Mouse (Mus musculus): ENCODE measurements around the gene Sh3bp5. TPM values are rescaled to one million over a fixed set of nuclear protein-coding genes. Genes with fewer than 3 reads are reported as not detected.

Sh3bp5 gene
- polyA plus RNA-seq, 1 experiment from 2014 or later, result 58.1 TPM

- no peaks in the 10 kb centered on the region for H3K27me3 ChIP-seq (ENCODE audit: control insufficient read depth, insufficient read depth, low read length)
- H3K4me1 ChIP-seq (ENCODE audit: control insufficient read depth, insufficient read depth, low read length), result no peaks in the 10 kb centered on the region
- H3K9ac ChIP-seq (replicated peaks; ENCODE audit: low read depth, low read length), result no peak overlapping the region
- ATAC-seq (ENCODE audit: low read depth), result no peak
- 80% methylated on average over 6 of the region's 6 CpGs for WGBS
- no peak overlapping the region for H3K4me2 ChIP-seq (ENCODE audit: low read depth, low read length)
- H3K27ac ChIP-seq (ENCODE audit: low read depth, low read length), result no peak overlapping the region
- no peak overlapping the region for H3K4me3 ChIP-seq (ENCODE audit: low read depth, low read length)
- H3K36me3 ChIP-seq (ENCODE audit: control insufficient read depth, insufficient read depth, low read length), result no peaks in the 10 kb centered on the region
- H3K9me3 ChIP-seq (ENCODE audit: control insufficient read depth, low read length), result no peaks in the 10 kb centered on the region
These were observed 27.8 kb downstream of the Sh3bp5 start for GRCm38 (mm10) chr14:31407911-31408604.

- WGBS, result 84% methylated on average over 15 of the region's 15 CpGs
- no peak overlapping the region for H3K9ac ChIP-seq (replicated peaks; ENCODE audit: low read depth, low read length)
- no peak for ATAC-seq (ENCODE audit: low read depth)
- no peak overlapping the region for H3K4me3 ChIP-seq (ENCODE audit: low read depth, low read length)
- H3K4me2 ChIP-seq (ENCODE audit: low read depth, low read length), result no peak overlapping the region
- no peaks in the 10 kb centered on the region for H3K27me3 ChIP-seq (ENCODE audit: control insufficient read depth, insufficient read depth, low read length)
- no peaks in the 10 kb centered on the region for H3K4me1 ChIP-seq (ENCODE audit: control insufficient read depth, insufficient read depth, low read length)
- H3K9me3 ChIP-seq (ENCODE audit: control insufficient read depth, low read length), result no peaks in the 10 kb centered on the region
- no peak overlapping the region for H3K27ac ChIP-seq (ENCODE audit: low read depth, low read length)
- no peaks in the 10 kb centered on the region for H3K36me3 ChIP-seq (ENCODE audit: control insufficient read depth, insufficient read depth, low read length)
These were observed 28.7 kb downstream of the Sh3bp5 start for GRCm38 (mm10) chr14:31407208-31407607.

DNA sequence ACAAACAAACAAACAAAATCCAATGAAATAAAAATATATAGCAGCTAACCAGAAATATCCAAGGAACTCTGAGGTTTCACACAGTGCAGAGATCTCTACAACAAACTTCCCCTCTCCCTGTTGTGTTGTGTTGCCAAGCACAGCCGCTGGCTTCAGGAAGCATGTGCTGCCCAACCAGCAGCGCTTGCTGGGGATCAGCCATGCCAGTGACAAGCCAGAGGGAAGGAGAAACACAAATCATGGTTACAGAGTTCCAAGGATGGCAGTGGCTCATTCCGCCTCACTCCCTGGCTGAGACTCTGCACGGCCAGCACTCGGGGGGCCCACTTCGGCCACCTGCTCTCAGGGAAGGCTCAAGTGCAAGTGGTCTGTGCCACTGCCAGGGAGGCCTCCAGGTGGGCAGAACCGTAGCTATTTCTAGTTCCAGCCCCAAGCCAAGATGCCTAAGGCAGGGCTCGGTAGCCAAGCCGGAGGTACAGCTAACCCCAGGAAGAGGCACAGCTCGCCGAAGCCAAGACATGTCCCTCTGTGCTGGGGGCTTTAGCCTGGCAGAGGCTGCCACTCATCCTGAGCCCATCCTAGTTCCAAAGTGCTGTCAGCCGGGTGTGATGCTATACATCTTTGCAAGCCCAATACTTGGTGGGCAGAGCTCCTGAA is 29.6 kb downstream of the Sh3bp5 start:
- 75% methylated on average over 12 of the region's 12 CpGs for WGBS
- H3K36me3 ChIP-seq (ENCODE audit: control insufficient read depth, insufficient read depth, low read length), result no peaks in the 10 kb centered on the region

DNA sequence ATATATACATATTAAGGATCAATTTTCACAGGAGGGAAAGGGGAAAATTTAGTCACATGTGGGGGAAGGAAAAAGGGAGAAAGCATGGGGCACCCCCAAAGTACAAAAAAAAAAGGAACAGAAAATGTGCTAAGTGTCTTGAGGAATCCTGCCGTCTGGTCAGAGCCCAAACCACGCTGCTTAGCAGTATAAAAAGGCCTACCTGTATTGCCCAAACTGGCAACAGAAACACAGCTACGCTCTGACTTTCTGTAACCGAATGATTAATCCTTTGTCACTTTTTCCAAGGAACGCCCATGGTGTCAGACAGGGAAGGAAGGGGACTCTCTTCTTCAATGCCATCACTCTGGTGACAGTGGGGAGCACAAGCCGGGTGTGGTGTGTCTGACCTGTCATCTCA is 30.2 kb downstream of the Sh3bp5 start:
- H3K36me3 ChIP-seq (ENCODE audit: control insufficient read depth, insufficient read depth, low read length), result no peaks in the 10 kb centered on the region
- H3K9me3 ChIP-seq (ENCODE audit: control insufficient read depth, low read length), result no peaks in the 10 kb centered on the region
- H3K27ac ChIP-seq (ENCODE audit: low read depth, low read length), result no peak overlapping the region
- H3K9ac ChIP-seq (replicated peaks; ENCODE audit: low read depth, low read length), result no peak overlapping the region
- no peak for ATAC-seq (ENCODE audit: low read depth)
- H3K27me3 ChIP-seq (ENCODE audit: control insufficient read depth, insufficient read depth, low read length), result no peaks in the 10 kb centered on the region
- WGBS, result 90% methylated on average over 6 of the region's 6 CpGs
- H3K4me2 ChIP-seq (ENCODE audit: low read depth, low read length), result no peak overlapping the region
- no peaks in the 10 kb centered on the region for H3K4me1 ChIP-seq (ENCODE audit: control insufficient read depth, insufficient read depth, low read length)
- H3K4me3 ChIP-seq (ENCODE audit: low read depth, low read length), result no peak overlapping the region

More for the DNA sequence above, 29.6 kb downstream of the Sh3bp5 start:
- no peak for ATAC-seq (ENCODE audit: low read depth)
- no peak overlapping the region for H3K27ac ChIP-seq (ENCODE audit: low read depth, low read length)
- no peak overlapping the region for H3K9ac ChIP-seq (replicated peaks; ENCODE audit: low read depth, low read length)
- no peak overlapping the region for H3K4me2 ChIP-seq (ENCODE audit: low read depth, low read length)
- H3K9me3 ChIP-seq (ENCODE audit: control insufficient read depth, low read length), result no peaks in the 10 kb centered on the region
- H3K4me3 ChIP-seq (ENCODE audit: low read depth, low read length), result no peak overlapping the region
- H3K27me3 ChIP-seq (ENCODE audit: control insufficient read depth, insufficient read depth, low read length), result no peaks in the 10 kb centered on the region
- H3K4me1 ChIP-seq (ENCODE audit: control insufficient read depth, insufficient read depth, low read length), result no peaks in the 10 kb centered on the region

DNA sequence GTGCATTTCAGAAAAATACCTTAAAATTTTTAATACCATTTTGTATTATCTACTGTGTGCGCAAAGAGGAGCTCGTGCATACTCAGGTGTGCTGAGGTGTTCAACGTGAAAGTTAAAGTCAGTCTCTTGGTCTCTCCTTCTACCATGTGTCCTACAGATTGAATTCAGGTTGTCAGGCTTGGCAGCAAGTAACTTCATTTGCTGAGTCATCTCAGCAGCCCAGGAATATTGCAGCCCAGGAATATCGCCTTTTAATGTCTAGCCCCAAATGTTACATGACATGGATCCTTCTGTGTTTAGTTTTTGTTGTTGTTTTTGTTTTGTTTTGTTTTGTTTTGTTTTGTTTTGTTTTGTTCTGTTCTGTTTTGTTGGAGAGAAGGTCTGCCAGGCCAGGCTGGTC is 31.2 kb downstream of the Sh3bp5 start:
- Histone ChIP-seq H3K9ac (replicated peaks; ENCODE audit: low read depth, low read length) (no peak overlapping the region), H3K27me3 (ENCODE audit: control insufficient read depth, insufficient read depth, low read length) (no peaks in the 10 kb centered on the region), H3K36me3 (ENCODE audit: control insufficient read depth, insufficient read depth, low read length) (no peaks in the 10 kb centered on the region), H3K4me2 (ENCODE audit: low read depth, low read length) (no peak overlapping the region), H3K27ac (ENCODE audit: low read depth, low read length) (no peak overlapping the region), H3K4me3 (ENCODE audit: low read depth, low read length) (no peak overlapping the region), H3K9me3 (ENCODE audit: control insufficient read depth, low read length) (no peaks in the 10 kb centered on the region), H3K4me1 (ENCODE audit: control insufficient read depth, insufficient read depth, low read length) (no peaks in the 10 kb centered on the region)
- 93% methylated on average over 4 of the region's 4 CpGs for WGBS
- ATAC-seq (ENCODE audit: low read depth), result no peak

DNA sequence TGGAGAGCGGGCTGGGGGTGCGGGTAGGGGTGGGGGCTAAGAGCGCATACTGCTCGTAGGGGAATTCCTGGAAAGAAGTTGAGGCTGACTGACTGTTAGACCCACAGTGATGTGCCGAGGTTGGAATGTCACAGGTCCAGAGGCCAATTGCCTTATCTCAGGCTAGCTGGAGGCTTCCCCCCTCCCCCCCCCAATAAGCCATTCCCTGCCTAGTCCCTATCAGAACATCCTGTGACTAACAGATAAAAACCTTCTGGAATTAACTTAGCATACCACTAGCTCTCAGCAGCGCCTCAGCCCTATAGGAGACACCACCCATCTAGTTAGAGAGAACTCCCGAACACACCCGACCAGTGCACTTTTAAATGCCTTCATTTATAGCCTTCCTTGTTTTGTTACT is 31.9 kb downstream of the Sh3bp5 start:
- H3K9me3 ChIP-seq (ENCODE audit: control insufficient read depth, low read length), result no peaks in the 10 kb centered on the region
- no peak overlapping the region for H3K9ac ChIP-seq (replicated peaks; ENCODE audit: low read depth, low read length)
- H3K36me3 ChIP-seq (ENCODE audit: control insufficient read depth, insufficient read depth, low read length), result no peaks in the 10 kb centered on the region
- H3K4me2 ChIP-seq (ENCODE audit: low read depth, low read length), result no peak overlapping the region
- no peaks in the 10 kb centered on the region for H3K4me1 ChIP-seq (ENCODE audit: control insufficient read depth, insufficient read depth, low read length)
- H3K4me3 ChIP-seq (ENCODE audit: low read depth, low read length), result no peak overlapping the region
- no peaks in the 10 kb centered on the region for H3K27me3 ChIP-seq (ENCODE audit: control insufficient read depth, insufficient read depth, low read length)
- no peak overlapping the region for H3K27ac ChIP-seq (ENCODE audit: low read depth, low read length)
- ATAC-seq (ENCODE audit: low read depth), result no peak
- WGBS, result 69% methylated on average over 8 of the region's 8 CpGs

DNA sequence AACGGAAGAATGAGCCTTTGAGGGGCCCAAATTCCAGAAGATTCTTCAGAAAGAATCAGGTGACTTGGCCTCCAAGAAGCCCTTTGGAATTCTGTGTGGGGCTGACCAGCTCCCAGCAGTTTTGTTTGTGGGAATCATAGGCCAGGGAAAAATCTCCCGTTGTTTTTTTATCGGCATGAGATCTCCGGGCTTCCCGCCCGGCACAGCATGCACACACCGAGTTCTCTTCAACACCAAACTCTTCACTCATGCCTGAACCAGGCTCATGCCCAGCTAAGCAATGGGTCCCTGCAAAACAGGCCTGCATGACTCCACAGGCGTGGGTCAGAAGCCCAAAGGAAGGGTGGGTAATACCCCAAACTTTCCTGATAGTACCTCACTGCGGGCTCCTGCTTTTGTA is 32.3 kb downstream of the Sh3bp5 start:
- Histone ChIP-seq H3K36me3 (ENCODE audit: control insufficient read depth, insufficient read depth, low read length) (no peaks in the 10 kb centered on the region), H3K4me1 (ENCODE audit: control insufficient read depth, insufficient read depth, low read length) (0 out of 2 replicates have a peak, but pooled peaks cover 4% of the 10 kb centered on the region), H3K4me2 (ENCODE audit: low read depth, low read length) (no peak overlapping the region), H3K27me3 (ENCODE audit: control insufficient read depth, insufficient read depth, low read length) (no peaks in the 10 kb centered on the region), H3K9me3 (ENCODE audit: control insufficient read depth, low read length) (no peaks in the 10 kb centered on the region), H3K9ac (replicated peaks; ENCODE audit: low read depth, low read length) (no peak overlapping the region), H3K27ac (ENCODE audit: low read depth, low read length) (no peak overlapping the region), H3K4me3 (ENCODE audit: low read depth, low read length) (no peak overlapping the region)
- WGBS, result 84% methylated on average over 9 of the region's 9 CpGs
- ATAC-seq (ENCODE audit: low read depth), result no peak

GRCm38 (mm10) chr14:31402693-31403092 is 33.2 kb downstream of the Sh3bp5 start:
- no peak overlapping the region for H3K9ac ChIP-seq (replicated peaks; ENCODE audit: low read depth, low read length)
- WGBS, result 85% methylated on average over 5 of the region's 5 CpGs
- H3K4me3 ChIP-seq (ENCODE audit: low read depth, low read length), result no peak overlapping the region
- H3K4me2 ChIP-seq (ENCODE audit: low read depth, low read length), result no peak overlapping the region
- H3K9me3 ChIP-seq (ENCODE audit: control insufficient read depth, low read length), result no peaks in the 10 kb centered on the region
- no peak overlapping the region for H3K27ac ChIP-seq (ENCODE audit: low read depth, low read length)
- H3K36me3 ChIP-seq (ENCODE audit: control insufficient read depth, insufficient read depth, low read length), result no peaks in the 10 kb centered on the region
- no peaks in the 10 kb centered on the region for H3K27me3 ChIP-seq (ENCODE audit: control insufficient read depth, insufficient read depth, low read length)
- no peak for ATAC-seq (ENCODE audit: low read depth)
- H3K4me1 ChIP-seq (ENCODE audit: control insufficient read depth, insufficient read depth, low read length), result 0 out of 2 replicates have a peak, but pooled peaks cover 4% of the 10 kb centered on the region

DNA sequence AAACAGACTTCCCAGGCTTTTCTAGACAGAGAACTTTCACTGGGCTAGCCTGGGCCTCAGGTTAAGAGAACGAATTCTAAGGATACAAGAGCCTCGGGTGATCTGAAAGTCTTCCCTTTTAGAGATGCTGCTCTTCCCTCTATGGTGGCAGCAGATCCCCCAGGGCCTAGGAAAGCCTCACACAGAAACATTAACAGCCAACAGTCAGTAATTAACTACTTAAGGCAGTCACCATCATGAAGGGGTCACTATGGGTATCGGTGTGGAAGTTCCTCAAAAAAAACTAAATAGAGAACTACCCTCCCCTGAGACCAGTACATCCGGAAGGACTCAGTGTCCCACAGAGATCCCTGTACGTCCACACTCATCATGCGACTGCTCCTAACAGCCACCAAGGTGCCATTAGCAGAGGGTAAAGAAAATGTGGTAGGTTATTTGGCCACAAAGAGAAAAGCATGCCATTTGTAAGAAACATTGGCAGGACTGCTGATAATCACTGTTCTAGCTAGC is 33.9 kb downstream of the Sh3bp5 start:
- no peak for ATAC-seq (ENCODE audit: low read depth)
- no peak overlapping the region for H3K4me3 ChIP-seq (ENCODE audit: low read depth, low read length)
- no peaks in the 10 kb centered on the region for H3K36me3 ChIP-seq (ENCODE audit: control insufficient read depth, insufficient read depth, low read length)
- no peak overlapping the region for H3K9ac ChIP-seq (replicated peaks; ENCODE audit: low read depth, low read length)
- H3K4me1 ChIP-seq (ENCODE audit: control insufficient read depth, insufficient read depth, low read length), result 0 out of 2 replicates have a peak, but pooled peaks cover 4% of the 10 kb centered on the region
- H3K4me2 ChIP-seq (ENCODE audit: low read depth, low read length), result no peak overlapping the region
- no peaks in the 10 kb centered on the region for H3K9me3 ChIP-seq (ENCODE audit: control insufficient read depth, low read length)
- 65% methylated on average over 6 of the region's 6 CpGs for whole genome bisulfite sequencing
- no peak overlapping the region for H3K27ac ChIP-seq (ENCODE audit: low read depth, low read length)
- no peaks in the 10 kb centered on the region for H3K27me3 ChIP-seq (ENCODE audit: control insufficient read depth, insufficient read depth, low read length)
